Mouse (Mus musculus): ENCODE measurements around the gene Frs2.

- TF ChIP-seq POLR2A (IDR thresholded peaks at IDR 0.05; ENCODE audit: borderline replicate concordance, insufficient read depth, low read length) (no peak), CTCF (IDR thresholded peaks at IDR 0.05; ENCODE audit: borderline replicate concordance, insufficient read depth, low read depth, low read length) (no peak)
These were observed 6.3 kb downstream of the Frs2 start for GRCm38 (mm10) chr10:117141939-117142552.

Measured in cerebellum, adult 2 months (tissue).